10 mouse cellular contexts compared by ENCODE assay signal in the genomic region with DNA sequence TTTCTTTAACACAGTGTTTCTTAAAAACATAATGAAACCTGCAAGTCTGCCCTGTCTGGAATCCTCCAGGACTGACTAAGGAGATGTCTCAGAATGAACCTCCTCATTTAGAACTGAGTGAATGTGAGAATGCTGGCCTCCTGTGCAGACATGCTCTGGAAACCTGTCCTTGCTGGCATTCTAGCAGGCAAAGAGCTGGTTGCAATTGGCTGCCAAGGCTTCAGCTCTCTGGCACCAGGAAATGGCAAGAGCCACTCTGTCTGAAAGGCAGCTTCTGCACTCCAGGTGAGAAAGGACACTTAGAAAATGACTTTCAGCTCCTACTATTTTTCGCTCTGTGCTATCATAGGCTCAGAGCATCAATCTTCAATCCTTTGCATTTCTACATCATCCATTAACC.
"Had no signal": no experiment of that assay in that cellular context is flagged by ENCODE, and none has a peak within 500 bp of the region (broad histone marks: within the 10 kb centered on the region; RNA-seq: fewer than 3 reads in every experiment).

No protein-coding gene starts in this region.

- ATAC-seq: liver, postnatal 0 days; midbrain, embryonic 15.5 days had no signal

- DNase-seq: kidney, postnatal 36 days; layer of hippocampus, adult 9-11 months; liver; liver, embryonic 13.5 days; liver, postnatal 0 days; lung, postnatal 14 days; spleen, adult 18-20 months; thymus, adult 18-20 months; thymus, postnatal 14 days had no signal
